Mouse (Mus musculus): Measurements from ENCODE around the gene Fntb. TPM values are rescaled to one million over a fixed set of nuclear protein-coding genes. Genes with fewer than 3 reads are reported as not detected.

Gene Fntb
- total and polyA plus RNA-seq, 2 experiments from 2014 or later, result 33.2 to 36.2 TPM

- H3K4me2 ChIP-seq (ENCODE audit: low read depth, low read length), result peak overlapping the region; percentile 75
- H3K36me3 ChIP-seq (ENCODE audit: insufficient read depth, low read length), result no peaks in the 10 kb centered on the region
- peak overlapping the region; percentile 90 for H3K27ac ChIP-seq
- no peaks in the 10 kb centered on the region for H3K27me3 ChIP-seq (ENCODE audit: insufficient read depth, low read length)
- H3K9me3 ChIP-seq (ENCODE audit: low read length), result no peaks in the 10 kb centered on the region
- no peaks in the 10 kb centered on the region for H3K4me1 ChIP-seq (ENCODE audit: insufficient read depth, low read length)
- peak; percentile 44 for ATAC-seq
- H3K9ac ChIP-seq (replicated peaks; ENCODE audit: low read length), result peak overlapping the region; percentile 79
- no peak for DNase-seq (ENCODE audit: low spot score)
- no peak for TF ChIP-seq CTCF (IDR thresholded peaks at IDR 0.05; ENCODE audit: low read depth)
- WGBS, result 26% methylated on average over 20 of the region's 20 CpGs
- H3K4me3 ChIP-seq (ENCODE audit: low read length), result peak overlapping the region; percentile 56
Observed at GRCm38 (mm10) chr12:76765901-76766630, 677 bp downstream of the Fntb start.

DNA sequence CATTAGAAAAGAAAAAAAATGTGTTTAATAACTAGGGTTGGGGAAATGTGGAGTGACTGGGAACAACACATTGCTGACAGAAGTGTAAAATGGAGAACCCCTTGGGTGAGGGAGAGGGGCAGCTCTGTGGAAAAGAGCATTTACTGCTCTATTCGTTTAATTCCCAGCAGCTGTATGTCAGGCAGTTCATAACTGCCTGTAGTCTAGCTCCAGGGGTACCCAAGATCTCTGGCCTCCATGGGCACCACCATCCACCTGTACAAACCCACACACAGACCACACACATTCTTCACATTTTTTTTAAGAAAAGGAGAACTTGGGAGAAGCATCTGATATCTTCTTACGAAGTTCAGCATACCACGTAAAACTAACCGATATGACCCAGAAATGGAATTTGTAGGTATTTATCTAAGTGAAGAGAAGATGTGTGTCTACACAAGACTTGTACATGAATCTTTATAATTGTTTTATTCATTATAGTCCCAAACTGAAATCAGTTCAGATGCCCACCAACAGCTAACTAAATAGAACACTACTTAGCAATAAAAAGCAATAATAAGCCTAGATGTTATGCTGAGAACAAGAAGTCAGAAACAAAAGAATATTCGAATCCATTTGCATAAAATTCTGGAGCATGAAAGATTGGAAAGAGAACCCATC, 5.6 kb downstream of the Fntb start:
- Histone ChIP-seq H3K27ac (no peak overlapping the region), H3K9ac (replicated peaks; ENCODE audit: low read length) (no peak overlapping the region), H3K36me3 (ENCODE audit: insufficient read depth, low read length) (no peaks in the 10 kb centered on the region), H3K27me3 (ENCODE audit: insufficient read depth, low read length) (no peaks in the 10 kb centered on the region), H3K9me3 (ENCODE audit: low read length) (no peaks in the 10 kb centered on the region), H3K4me1 (ENCODE audit: insufficient read depth, low read length) (no peaks in the 10 kb centered on the region), H3K4me2 (ENCODE audit: low read depth, low read length) (no peak overlapping the region), H3K4me3 (ENCODE audit: low read length) (no peak overlapping the region)
- no peak for DNase-seq (ENCODE audit: low spot score)
- ATAC-seq, result no peak
- 93% methylated on average over 5 of the region's 5 CpGs for WGBS
- TF ChIP-seq CTCF (IDR thresholded peaks at IDR 0.05; ENCODE audit: low read depth), result no peak

DNA sequence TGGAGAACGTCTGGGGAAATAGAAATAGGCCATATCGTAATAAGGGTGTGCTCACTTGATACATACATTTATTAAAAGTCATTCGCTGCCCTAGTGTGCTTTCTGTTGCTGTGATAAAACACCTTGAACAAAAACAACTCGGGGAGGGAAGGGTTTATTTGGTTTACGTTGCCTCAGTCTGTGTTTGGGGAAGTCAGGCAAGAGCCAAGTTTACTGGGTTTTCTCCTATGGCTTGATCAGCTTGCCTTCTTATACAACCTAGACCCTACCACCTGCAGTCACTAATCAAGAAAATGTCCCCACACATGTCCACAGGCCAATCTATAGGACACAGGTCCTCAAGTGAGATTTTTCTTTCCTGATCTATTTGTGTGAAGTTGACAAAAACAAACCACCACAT, 6.2 kb downstream of the Fntb start:
- Histone ChIP-seq H3K4me3 (ENCODE audit: low read length) (no peak overlapping the region), H3K4me2 (ENCODE audit: low read depth, low read length) (no peak overlapping the region), H3K9ac (replicated peaks; ENCODE audit: low read length) (no peak overlapping the region), H3K36me3 (ENCODE audit: insufficient read depth, low read length) (no peaks in the 10 kb centered on the region), H3K27me3 (ENCODE audit: insufficient read depth, low read length) (no peaks in the 10 kb centered on the region), H3K9me3 (ENCODE audit: low read length) (no peaks in the 10 kb centered on the region), H3K4me1 (ENCODE audit: insufficient read depth, low read length) (no peaks in the 10 kb centered on the region), H3K27ac (no peak overlapping the region)
- TF ChIP-seq CTCF (IDR thresholded peaks at IDR 0.05; ENCODE audit: low read depth), result no peak
- ATAC-seq (no peak), DNase-seq (ENCODE audit: low spot score) (no peak)
- WGBS, result 91% methylated on average over 5 of the region's 5 CpGs

DNA sequence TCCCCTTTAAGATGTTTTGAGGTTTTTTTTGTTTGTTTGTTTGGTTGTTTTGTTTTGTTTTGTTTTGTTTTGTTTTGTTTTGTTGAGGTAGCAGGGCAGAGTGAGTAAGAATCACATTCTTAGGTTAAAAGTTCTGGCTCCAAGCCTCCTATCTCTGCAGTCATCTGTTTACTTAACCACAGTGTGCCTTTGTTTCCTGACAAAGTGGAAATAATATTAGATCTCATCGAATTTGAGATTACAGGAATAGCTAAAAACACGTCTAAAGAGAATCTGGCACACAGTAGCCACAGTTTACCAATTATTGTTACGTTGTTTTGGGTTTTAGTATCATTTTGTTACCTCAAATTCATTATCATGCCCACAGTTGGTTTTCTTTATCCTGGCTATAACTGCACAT, 9.3 kb downstream of the Fntb start:
- no peak overlapping the region for H3K9ac ChIP-seq (replicated peaks; ENCODE audit: low read length)
- no peak for TF ChIP-seq CTCF (IDR thresholded peaks at IDR 0.05; ENCODE audit: low read depth)
- no peaks in the 10 kb centered on the region for H3K9me3 ChIP-seq (ENCODE audit: low read length)
- H3K4me3 ChIP-seq (ENCODE audit: low read length), result no peak overlapping the region
- no peak for DNase-seq (ENCODE audit: low spot score)
- ATAC-seq, result no peak
- no peak overlapping the region for H3K4me2 ChIP-seq (ENCODE audit: low read depth, low read length)
- H3K27me3 ChIP-seq (ENCODE audit: insufficient read depth, low read length), result no peaks in the 10 kb centered on the region
- no peaks in the 10 kb centered on the region for H3K4me1 ChIP-seq (ENCODE audit: insufficient read depth, low read length)
- H3K36me3 ChIP-seq (ENCODE audit: insufficient read depth, low read length), result no peaks in the 10 kb centered on the region
- WGBS, result 79% methylated on average over 3 of the region's 3 CpGs
- no peak overlapping the region for H3K27ac ChIP-seq

DNA sequence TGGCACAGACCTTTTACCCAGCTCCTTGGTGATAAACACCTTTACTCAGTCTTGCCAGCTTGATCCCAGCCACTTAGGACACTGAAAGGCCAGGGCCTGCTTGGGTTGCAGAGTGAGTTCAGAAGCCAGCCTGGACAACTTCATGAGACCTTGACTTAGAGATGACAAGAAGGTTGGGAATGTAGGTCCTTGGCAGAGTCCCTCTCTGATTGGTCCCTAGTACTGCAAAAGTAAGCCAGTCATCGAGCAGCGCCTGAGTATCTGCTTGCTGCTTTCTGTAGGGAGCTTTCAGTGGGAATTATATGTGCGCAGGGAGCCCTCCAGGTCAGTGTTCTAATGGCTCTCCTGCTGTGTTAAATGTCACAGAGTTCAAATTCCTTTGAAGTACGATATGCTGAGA, 9.7 kb downstream of the Fntb start:
- no peak overlapping the region for H3K27ac ChIP-seq
- ATAC-seq, result no peak
- 58% methylated on average over 4 of the region's 4 CpGs for WGBS
- no peak overlapping the region for H3K4me3 ChIP-seq (ENCODE audit: low read length)
- no peaks in the 10 kb centered on the region for H3K4me1 ChIP-seq (ENCODE audit: insufficient read depth, low read length)
- TF ChIP-seq CTCF (IDR thresholded peaks at IDR 0.05; ENCODE audit: low read depth), result no peak
- no peaks in the 10 kb centered on the region for H3K27me3 ChIP-seq (ENCODE audit: insufficient read depth, low read length)
- no peak overlapping the region for H3K4me2 ChIP-seq (ENCODE audit: low read depth, low read length)
- no peak overlapping the region for H3K9ac ChIP-seq (replicated peaks; ENCODE audit: low read length)
- H3K36me3 ChIP-seq (ENCODE audit: insufficient read depth, low read length), result no peaks in the 10 kb centered on the region
- no peak for DNase-seq (ENCODE audit: low spot score)
- H3K9me3 ChIP-seq (ENCODE audit: low read length), result no peaks in the 10 kb centered on the region

- Histone ChIP-seq H3K27ac (no peak overlapping the region), H3K9me3 (ENCODE audit: low read length) (no peaks in the 10 kb centered on the region), H3K27me3 (ENCODE audit: insufficient read depth, low read length) (no peaks in the 10 kb centered on the region), H3K4me2 (ENCODE audit: low read depth, low read length) (no peak overlapping the region), H3K4me3 (ENCODE audit: low read length) (no peak overlapping the region), H3K4me1 (ENCODE audit: insufficient read depth, low read length) (no peaks in the 10 kb centered on the region), H3K9ac (replicated peaks; ENCODE audit: low read length) (no peak overlapping the region), H3K36me3 (ENCODE audit: insufficient read depth, low read length) (no peaks in the 10 kb centered on the region)
- TF ChIP-seq CTCF (IDR thresholded peaks at IDR 0.05; ENCODE audit: low read depth), result no peak
- ATAC-seq (no peak), DNase-seq (ENCODE audit: low spot score) (no peak)
- 93% methylated on average over 5 of the region's 5 CpGs for WGBS
Observed at GRCm38 (mm10) chr12:76776898-76777297, 11.5 kb downstream of the Fntb start.

- H3K9ac ChIP-seq (replicated peaks; ENCODE audit: low read length), result no peak overlapping the region
- no peak overlapping the region for H3K4me3 ChIP-seq (ENCODE audit: low read length)
- TF ChIP-seq CTCF (IDR thresholded peaks at IDR 0.05; ENCODE audit: low read depth), result no peak
- no peak overlapping the region for H3K4me2 ChIP-seq (ENCODE audit: low read depth, low read length)
- no peaks in the 10 kb centered on the region for H3K4me1 ChIP-seq (ENCODE audit: insufficient read depth, low read length)
- H3K27me3 ChIP-seq (ENCODE audit: insufficient read depth, low read length), result no peaks in the 10 kb centered on the region
- DNase-seq (ENCODE audit: low spot score), result no peak
- no peaks in the 10 kb centered on the region for H3K9me3 ChIP-seq (ENCODE audit: low read length)
- no peak overlapping the region for H3K27ac ChIP-seq
- H3K36me3 ChIP-seq (ENCODE audit: insufficient read depth, low read length), result no peaks in the 10 kb centered on the region
- ATAC-seq, result no peak
Observed at GRCm38 (mm10) chr12:76777845-76778244, 12.5 kb downstream of the Fntb start.
